Mouse (Mus musculus) kidney, postnatal 36 days (tissue): ENCODE measurements at regions not wholly inside any gene's neighbourhood (a gene's known extent, or its start where the extent isn't known, plus 50 kb on each side); places are given as distances from the start of the nearest gene placed in this dataset.
"Not testable (repeated sequence)": the region's sequence is repeated elsewhere in the genome, so short reads cannot be mapped to it uniquely, and the experiment has no call there.

Experiments used
- DNase-seq, 2 experiments: peaks; one replicate each; pipeline ENCODE4 v3.0.0; 2021 to 2022; ENCODE audit warnings: mixed read lengths in 2 of 2

- DNase-seq = not testable (repeated sequence)
These were observed 125.8 kb upstream of the A430005L14Rik start for GRCm38 (mm10) chr4:153831251-153831650.

GRCm38 (mm10) chr4:153832151-153832550 is 124.9 kb upstream of the A430005L14Rik start:
- DNase-seq = no peak

GRCm38 (mm10) chr4:153844766-153845165 is 112.3 kb upstream of the A430005L14Rik start:
- DNase-seq = no peak

GRCm38 (mm10) chr4:153848274-153848673 is 108.8 kb upstream of the A430005L14Rik start:
- DNase-seq = no peak

- no peak for DNase-seq
These were observed 106.9 kb upstream of the A430005L14Rik start for GRCm38 (mm10) chr4:153850186-153850585.

GRCm38 (mm10) chr4:153854084-153854747 is 102.8 kb upstream of the A430005L14Rik start:
- DNase-seq = no peak

- DNase-seq = no peak
These were observed 102.3 kb upstream of the A430005L14Rik start for GRCm38 (mm10) chr4:153854748-153855092.

- no peak for DNase-seq
These were observed 95.6 kb upstream of the A430005L14Rik start for GRCm38 (mm10) chr4:153861420-153861819.

GRCm38 (mm10) chr4:153862121-153862660 is 94.8 kb upstream of the A430005L14Rik start:
- DNase-seq = no peak

- no peak for DNase-seq
These were observed 84.7 kb upstream of the A430005L14Rik start for GRCm38 (mm10) chr4:153872346-153872745.

GRCm38 (mm10) chr4:153875036-153875435 is 82.0 kb upstream of the A430005L14Rik start:
- DNase-seq = not testable (repeated sequence)

GRCm38 (mm10) chr4:153876954-153877642 is 79.9 kb upstream of the A430005L14Rik start:
- no peak for DNase-seq

- DNase-seq = no peak
These were observed 74.0 kb upstream of the A430005L14Rik start for GRCm38 (mm10) chr4:153883057-153883456.

- DNase-seq = no peak
These were observed 73.0 kb upstream of the A430005L14Rik start for GRCm38 (mm10) chr4:153884044-153884443.

- no peak for DNase-seq
These were observed 71.2 kb upstream of the A430005L14Rik start for GRCm38 (mm10) chr4:153885836-153886235.

GRCm38 (mm10) chr4:153890130-153890529 is 66.9 kb upstream of the A430005L14Rik start:
- no peak for DNase-seq

GRCm38 (mm10) chr4:153899721-153900120 is 57.3 kb upstream of the A430005L14Rik start:
- DNase-seq = no peak

- DNase-seq = no peak
These were observed 52.0 kb upstream of the A430005L14Rik start for GRCm38 (mm10) chr4:153905076-153905475.

- DNase-seq = peak in 1 of 2 experiments; percentile 12
These were observed 51.5 kb upstream of the A430005L14Rik start for GRCm38 (mm10) chr4:153905511-153905910.
